Mouse (Mus musculus): ENCODE results near the gene Prkca.

Gene Prkca

DNA sequence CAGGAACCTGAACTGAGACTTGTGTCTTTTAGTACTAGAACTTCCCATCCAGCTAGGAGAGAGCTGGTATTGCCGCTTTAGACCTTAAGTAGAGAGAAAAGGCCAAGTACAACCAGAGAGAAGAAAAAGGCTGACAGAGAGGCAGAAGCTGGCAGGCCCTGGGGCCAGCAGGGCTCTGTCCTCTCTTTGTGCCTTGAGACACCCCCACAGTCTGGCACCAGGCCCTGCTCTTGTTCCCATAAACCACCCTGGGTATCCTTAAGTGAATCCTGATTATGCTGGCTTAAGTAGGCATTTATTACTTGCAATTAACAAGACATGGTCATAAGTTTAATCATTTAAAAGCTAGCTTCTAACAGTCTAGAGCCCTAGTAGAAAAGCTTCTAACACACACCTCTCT is 43.3 kb downstream of the Prkca start:
- CTCF ChIA-PET = no interaction called here

- CTCF ChIA-PET = no interaction called here
Observed at GRCm38 (mm10) chr11:108299913-108300312, 43.8 kb downstream of the Prkca start.

GRCm38 (mm10) chr11:108297956-108298355 is 45.8 kb downstream of the Prkca start:
- CTCF ChIA-PET = no interaction called here

GRCm38 (mm10) chr11:108295373-108295772 is 48.4 kb downstream of the Prkca start:
- CTCF ChIA-PET = no interaction called here

DNA sequence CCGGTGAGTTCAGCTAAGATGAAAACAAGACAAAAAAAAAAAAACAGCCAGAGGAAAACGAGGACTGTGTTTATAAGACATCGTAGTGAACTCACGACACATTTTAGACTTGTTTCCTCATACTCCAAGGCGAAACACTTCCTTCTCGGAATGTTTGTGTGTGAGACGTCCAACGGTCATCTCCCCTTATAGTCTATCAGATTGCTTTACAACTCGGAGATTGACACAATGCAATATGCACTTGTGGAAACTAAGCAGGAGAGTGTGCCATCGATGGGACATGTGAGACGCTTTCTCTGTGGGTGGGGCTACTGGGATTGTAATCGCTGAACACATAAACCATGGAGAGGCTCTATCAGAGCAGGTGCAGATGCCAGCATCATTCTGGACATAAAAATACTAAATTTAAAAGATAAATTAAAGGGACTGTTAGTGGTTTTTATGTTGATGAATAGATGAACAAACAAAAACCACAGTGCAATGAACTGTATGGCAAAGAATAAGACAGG is 49.4 kb downstream of the Prkca start:
- CTCF ChIA-PET = interaction anchor here (0.6 kb wide), 1 partner anchor 1928 kb away, joined by 3 read pairs; no protein-coding TSS in a partner anchor

DNA sequence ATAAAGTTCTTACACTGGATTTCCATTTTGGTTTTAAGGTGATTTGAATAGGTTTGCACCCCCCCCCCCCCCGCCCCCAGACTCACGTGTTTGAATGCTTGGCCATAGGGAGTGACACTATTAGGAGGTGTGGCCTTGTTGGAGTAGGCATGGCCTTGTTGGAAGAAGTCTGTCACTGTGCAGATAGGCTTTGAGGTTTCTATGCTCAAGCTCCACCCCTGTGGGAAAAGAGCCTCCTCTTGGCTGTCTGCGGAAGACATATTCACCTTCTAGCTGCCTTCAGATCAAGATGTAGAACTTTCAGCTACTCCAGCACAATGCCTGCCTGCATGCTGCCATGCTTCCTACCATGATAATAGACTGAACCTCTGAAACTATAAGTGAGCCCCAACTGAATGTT is 49.9 kb downstream of the Prkca start:
- CTCF ChIA-PET = interaction anchor here (0.6 kb wide), 1 partner anchor 1928 kb away, joined by 3 read pairs; no protein-coding TSS in a partner anchor

DNA sequence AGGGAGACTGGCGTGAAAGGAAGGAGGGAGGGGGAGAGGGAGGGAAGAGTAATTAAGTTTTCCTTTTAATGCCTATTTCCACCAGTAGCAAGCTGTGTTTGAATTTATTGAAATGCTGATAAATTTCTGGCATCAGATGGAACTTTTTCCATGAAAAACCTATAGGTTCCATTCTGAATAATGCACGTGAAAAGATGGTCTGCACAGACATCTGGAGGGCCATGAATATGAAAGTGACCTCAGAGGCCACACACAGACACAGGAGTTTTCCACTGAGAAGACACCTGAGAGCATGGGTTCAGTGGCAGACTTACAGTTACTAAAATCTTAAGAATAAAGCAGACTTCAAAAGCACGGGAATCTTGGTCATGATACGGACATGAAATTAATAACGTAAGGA is 54.5 kb downstream of the Prkca start:
- CTCF ChIA-PET = no interaction called here

DNA sequence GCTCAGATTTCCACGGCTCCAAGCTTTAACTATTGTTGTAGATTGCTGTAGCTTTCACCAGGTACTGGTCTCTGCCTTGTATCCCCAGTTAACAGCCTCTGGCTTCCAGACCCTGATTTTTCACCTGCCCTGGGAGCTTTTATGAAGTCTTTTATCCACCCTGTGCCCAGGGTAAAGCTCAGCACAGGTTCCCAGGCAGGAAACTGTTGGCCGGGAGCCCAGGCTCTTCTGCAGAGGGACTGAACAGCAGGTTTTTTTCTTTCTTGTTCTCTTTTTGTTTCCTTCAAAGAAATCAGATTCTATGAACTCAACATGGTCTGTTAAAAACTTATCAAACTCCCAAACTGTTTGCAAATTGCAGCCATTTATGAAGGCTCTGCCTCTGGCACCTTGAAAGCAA is 56.4 kb downstream of the Prkca start:
- CTCF ChIA-PET = no interaction called here

DNA sequence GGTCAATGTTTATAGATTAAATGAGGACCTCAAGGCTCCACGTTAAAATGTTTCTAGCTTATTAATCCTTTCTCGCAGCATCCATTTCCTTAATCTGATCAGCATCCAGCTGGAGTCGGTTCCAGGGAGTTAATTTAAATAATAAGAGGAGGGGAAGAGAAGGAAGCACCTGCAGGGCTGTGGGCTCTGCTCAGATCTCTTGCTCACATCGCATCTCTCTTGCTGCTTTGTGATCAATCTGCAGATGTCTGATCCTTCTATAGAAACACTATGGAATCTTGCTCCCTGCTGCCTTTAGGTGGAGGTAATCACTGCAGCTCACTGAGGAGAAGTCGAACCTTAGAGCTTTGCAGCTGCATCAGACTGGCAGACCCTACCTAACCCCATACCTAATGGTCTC is 58.7 kb downstream of the Prkca start:
- CTCF ChIA-PET = no interaction called here

DNA sequence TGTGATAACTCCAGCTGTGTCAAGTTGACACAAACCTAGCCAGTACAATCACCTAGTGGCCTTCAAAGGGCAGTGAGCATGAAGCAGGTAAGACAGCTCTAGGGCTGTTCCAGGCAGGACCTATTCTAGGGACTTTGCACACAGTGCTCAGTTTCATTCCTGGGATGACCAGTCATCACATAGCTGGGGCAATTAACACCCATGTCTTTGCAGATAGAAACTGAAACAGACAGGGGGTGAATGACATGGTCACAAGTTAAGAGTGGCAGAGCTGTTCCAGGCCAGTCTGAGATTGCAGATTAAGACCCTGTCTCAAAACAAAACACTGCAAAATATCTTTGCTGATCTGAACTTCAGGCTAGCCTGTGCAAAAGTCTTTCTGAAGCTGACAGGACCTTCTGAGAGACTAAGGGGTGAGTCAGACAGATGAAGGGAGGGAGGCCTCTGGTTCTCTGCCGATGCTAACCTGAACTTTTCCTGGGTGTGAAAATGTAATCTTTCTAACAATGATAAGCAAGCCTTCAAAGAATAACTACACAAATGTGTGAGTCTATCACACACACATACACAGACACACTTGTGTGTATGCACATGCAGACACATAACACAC is 60.8 kb downstream of the Prkca start:
- CTCF ChIA-PET = no interaction called here

DNA sequence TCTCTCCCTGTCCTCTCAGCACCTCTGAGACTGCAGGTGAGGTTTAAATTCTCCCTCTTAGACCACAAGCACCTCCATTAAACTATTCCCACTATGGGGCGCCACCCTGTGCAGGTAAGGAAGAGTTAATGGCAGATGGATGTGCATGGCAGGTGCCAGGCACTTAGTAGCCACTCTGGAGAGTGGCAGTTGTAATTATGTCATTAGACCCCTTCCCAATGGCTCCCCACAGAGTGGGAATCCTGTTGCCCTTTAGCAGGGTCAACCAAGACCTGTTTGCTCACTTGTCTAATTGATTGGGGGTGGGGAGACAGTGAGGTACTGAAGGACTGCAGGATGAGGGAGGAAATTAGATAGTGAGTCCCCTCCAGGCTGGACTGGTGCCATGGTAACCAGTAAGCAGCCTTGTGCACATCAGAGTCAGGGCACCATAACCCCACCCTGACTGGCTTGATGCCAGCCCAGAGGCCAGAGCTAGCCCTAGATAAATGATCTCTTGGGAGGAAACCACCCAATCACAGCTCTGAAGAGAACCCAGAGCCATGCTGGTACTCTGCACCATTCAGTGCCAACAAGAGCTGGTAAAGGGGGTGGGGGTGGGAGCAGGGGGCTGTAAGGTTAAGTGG is 63.9 kb downstream of the Prkca start:
- CTCF ChIA-PET = no interaction called here

GRCm38 (mm10) chr11:108277096-108277495 is 66.6 kb downstream of the Prkca start:
- CTCF ChIA-PET = no interaction called here

- CTCF ChIA-PET = no interaction called here
Observed at GRCm38 (mm10) chr11:108276148-108276547, 67.6 kb downstream of the Prkca start.

GRCm38 (mm10) chr11:108274046-108274445 is 69.7 kb downstream of the Prkca start:
- CTCF ChIA-PET = no interaction called here

DNA sequence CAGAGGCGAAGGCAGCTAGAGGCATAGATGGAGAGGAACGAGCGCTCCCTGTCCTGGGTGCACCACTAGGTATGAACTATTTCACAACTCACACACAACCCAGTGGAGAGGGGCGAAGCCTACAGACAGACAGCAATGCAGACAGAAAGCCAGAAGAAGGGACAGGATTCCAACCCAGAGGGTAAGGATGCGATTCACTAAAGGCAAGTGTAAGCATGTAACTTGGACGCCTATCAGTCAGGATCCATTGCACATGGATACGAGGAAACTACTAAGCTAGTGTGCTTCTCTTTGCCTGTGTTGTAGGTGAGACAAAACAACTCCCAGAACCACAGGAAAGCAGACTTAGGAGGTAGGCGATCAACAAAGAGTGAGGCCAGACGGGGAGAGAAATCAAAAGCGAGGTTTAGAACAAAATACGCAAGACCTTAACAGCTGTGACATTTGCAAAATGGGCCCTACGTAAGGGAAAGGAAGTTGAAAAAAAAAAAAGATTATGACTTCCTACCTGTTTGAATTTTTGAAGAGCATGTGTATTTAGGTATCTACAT is 70.2 kb downstream of the Prkca start:
- CTCF ChIA-PET = no interaction called here

GRCm38 (mm10) chr11:108272601-108273414 is 70.9 kb downstream of the Prkca start:
- CTCF ChIA-PET = no interaction called here

- CTCF ChIA-PET = no interaction called here
Observed at GRCm38 (mm10) chr11:108271305-108271704, 72.4 kb downstream of the Prkca start.

DNA sequence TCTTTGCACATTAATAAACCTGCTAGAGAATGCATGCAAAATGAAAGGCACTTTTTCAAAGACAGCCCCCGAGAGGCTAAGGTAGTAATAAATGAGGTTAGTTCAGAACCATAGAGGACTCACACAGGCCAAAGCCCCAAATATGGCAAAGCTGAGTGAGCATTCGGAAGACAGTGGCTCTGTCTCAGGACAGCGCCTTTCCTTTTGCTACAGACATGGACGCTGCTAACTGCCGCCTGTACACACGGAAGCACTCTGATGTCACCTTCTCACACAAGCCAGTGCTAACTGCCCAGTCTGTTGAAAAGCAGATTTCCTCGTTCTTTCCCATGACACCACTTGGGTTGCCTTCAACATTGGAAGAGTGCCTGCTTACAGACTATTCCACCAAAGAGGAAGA is 74.2 kb downstream of the Prkca start:
- CTCF ChIA-PET = interaction anchor here (0.7 kb wide), 1 partner anchor 723 kb away, joined by 3 read pairs; no protein-coding TSS in a partner anchor

DNA sequence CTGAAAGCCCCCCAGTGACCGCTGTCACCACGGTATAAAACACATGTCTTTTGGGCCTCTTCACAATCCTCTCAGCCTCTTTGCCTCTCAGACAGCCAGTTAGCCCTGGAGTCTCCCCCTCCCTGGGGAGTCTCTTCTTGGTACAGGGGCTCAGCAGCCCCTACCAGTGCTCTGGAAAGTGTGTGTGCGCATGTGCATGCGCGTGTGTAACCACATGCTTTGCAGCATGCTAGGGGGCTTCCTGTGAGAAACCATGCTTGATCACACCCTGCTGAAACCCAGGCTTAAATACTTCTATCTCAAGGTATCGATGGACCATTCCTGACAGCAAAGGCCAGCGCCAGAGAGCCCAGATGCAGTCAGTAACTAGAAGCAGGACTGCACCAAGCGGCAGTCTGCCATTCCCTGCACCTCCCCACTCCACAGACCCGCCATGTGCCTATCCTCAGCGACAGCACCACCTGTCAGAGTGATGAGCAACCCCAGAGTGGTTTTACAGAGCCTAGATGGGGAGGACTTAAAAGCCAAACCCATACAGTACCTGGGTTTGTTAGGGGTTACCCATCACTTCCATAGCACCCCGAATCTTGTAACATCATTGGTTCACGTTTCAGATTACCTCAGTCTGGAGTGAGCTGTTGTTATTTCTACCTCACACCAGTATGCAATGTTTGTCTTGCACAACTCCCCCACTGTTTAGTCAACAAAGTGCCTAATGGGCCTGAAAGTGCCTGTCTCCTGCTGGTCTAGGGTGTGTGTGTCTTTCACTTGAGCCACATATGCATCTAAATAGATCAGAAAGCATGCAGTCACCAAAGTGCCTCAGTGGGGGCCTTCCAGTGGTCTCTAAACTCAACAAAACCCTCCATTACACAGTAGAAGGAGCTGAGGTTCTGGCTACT is 75.1 kb downstream of the Prkca start:
- CTCF ChIA-PET = interaction anchor here (0.7 kb wide), 1 partner anchor 722 kb away, joined by 3 read pairs; no protein-coding TSS in a partner anchor

GRCm38 (mm10) chr11:108267825-108268224 is 75.9 kb downstream of the Prkca start:
- CTCF ChIA-PET = interaction anchor here (1.1 kb wide), 1 partner anchor 14 kb away, joined by 3 read pairs; no protein-coding TSS in a partner anchor

GRCm38 (mm10) chr11:108267066-108267465 is 76.7 kb downstream of the Prkca start:
- CTCF ChIA-PET = interaction anchor here (1.1 kb wide), 1 partner anchor 13 kb away, joined by 3 read pairs; no protein-coding TSS in a partner anchor

Measured in spleen, embryonic (tissue).